In the genomic region with DNA sequence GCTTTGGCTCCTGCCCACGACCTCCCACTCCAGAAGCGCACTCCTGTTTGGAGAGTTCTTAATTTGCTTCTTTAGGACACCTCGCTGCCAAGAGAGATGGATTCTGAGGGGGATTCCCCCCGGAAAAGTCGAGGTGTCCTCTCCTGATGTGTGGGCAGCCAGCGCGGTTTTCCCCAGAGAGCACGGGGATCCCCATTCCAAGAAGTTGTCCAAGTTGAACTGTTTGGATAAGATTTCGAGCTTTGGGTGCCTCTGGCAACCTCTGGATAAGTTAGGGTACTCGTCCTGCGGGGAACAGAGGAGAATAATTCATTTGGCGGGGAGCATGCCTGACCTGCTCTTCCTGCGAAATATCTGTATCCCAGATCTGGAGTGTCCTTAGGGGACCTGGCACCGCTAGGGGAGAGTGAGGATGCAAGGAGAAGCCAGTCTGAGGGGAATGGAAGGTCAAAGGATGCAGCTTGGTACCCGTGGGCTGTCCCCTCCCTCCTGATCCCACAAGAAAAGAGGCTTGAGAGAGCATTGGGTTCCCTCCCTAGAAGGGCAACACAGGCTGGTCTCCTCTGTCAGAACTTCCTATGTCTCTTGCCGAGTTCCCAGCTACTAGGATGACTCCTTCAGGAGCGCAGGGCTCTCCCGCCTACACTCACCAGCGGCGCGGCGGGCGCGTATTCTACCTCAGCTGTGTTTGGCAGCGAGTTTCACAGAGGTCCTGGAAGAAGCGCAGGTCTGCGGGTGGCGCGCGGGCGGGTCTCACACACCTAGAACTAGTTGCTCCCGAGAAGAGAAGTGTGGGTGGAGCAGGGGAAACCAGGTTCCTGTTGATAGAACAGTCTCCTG, we compare ENCODE assay signal across 9 mouse cellular contexts. TPM values are rescaled to one million over a fixed set of nuclear protein-coding genes. Genes with fewer than 3 reads are reported as not detected.
DNase-seq lines count a peak whose midpoint lies in the region; ATAC-seq lines count a peak whose summit lies in the region.
"Had no signal": no experiment of that assay in that cellular context is flagged by ENCODE, and none has a peak within 500 bp of the region (broad histone marks: within the 10 kb centered on the region; RNA-seq: fewer than 3 reads in every experiment).

No protein-coding gene starts in this region.

- ATAC-seq in cerebellum, adult (ENCODE audit: insufficient number of reproducible peaks, low FRiP score, low TSS enrichment): peak; percentile 12; the same call in 1 of the 2 replicates
- no peak for ATAC-seq in hindbrain, embryonic 15.5 days (ENCODE audit: low FRiP score, low read depth)
- no peak for ATAC-seq in neural tube, embryonic 12.5 days (ENCODE audit: low FRiP score, low read depth)
- ATAC-seq in megakaryocyte-erythroid progenitor cell, adult 5-6 weeks (replicated peaks; ENCODE audit: low FRiP score, low TSS enrichment, poor library complexity, severe bottlenecking): no peak
- ATAC-seq in CD4-positive, CD25-positive, alpha-beta regulatory T cell, adult 4 months: no peak

- H3K9me3 ChIP-seq in hindbrain, embryonic 15.5 days: no peaks in the 10 kb centered on the region
- H3K9me3 ChIP-seq in neural tube, embryonic 12.5 days: no peaks in the 10 kb centered on the region

- peak overlapping the region; percentile 70 for H3K9ac ChIP-seq in hindbrain, embryonic 15.5 days
- peak overlapping the region; percentile 60 for H3K9ac ChIP-seq in neural tube, embryonic 12.5 days

- peak overlapping the region; percentile 69 for H3K4me2 ChIP-seq in hindbrain, embryonic 15.5 days
- H3K4me2 ChIP-seq in neural tube, embryonic 12.5 days (replicated peaks): peak overlapping the region; percentile 69

- WGBS in hindbrain, embryonic 15.5 days: under 1% methylated on average over 32 of the region's 32 CpGs
- WGBS in neural tube, embryonic 12.5 days: 1% methylated on average over 32 of the region's 32 CpGs

- no peaks in the 10 kb centered on the region for H3K27me3 ChIP-seq in hindbrain, embryonic 15.5 days
- H3K27me3 ChIP-seq in neural tube, embryonic 12.5 days (replicated peaks): peaks cover 27% of the 10 kb centered on the region

- H3K27ac ChIP-seq in hindbrain, embryonic 15.5 days (replicated peaks): no peak overlapping the region
- H3K27ac ChIP-seq in neural tube, embryonic 12.5 days: no peak overlapping the region
- H3K27ac ChIP-seq: kidney, postnatal 0 days had no signal

- H3K36me3 ChIP-seq in hindbrain, embryonic 15.5 days: no peaks in the 10 kb centered on the region
- H3K36me3 ChIP-seq in neural tube, embryonic 12.5 days: no peaks in the 10 kb centered on the region

- peaks cover 19% of the 10 kb centered on the region for H3K4me1 ChIP-seq in hindbrain, embryonic 15.5 days (replicated peaks)
- peaks cover 21% of the 10 kb centered on the region for H3K4me1 ChIP-seq in neural tube, embryonic 12.5 days

- peak overlapping the region; percentile 73 for H3K4me3 ChIP-seq in hindbrain, embryonic 15.5 days
- H3K4me3 ChIP-seq in neural tube, embryonic 12.5 days: peak overlapping the region; percentile 49

- peak; percentile 11 for DNase-seq in embryo, embryonic 11 days
- no peak for DNase-seq in testis, postnatal 10 days (ENCODE audit: low spot score)
- DNase-seq in kidney, postnatal 36 days: no peak

RNA-seq across cellular contexts. Expression of gene Pcsk2, which starts 1.5 kb away (rescaled TPM):
- 22.4 and 24.5 TPM in 2 replicates for polyA plus RNA-seq in hindbrain, embryonic 15.5 days (2015; fragmentation: Nextera tagmentation; extraction: Ambion mirVana)
- polyA plus RNA-seq in neural tube, embryonic 12.5 days (2016; fragmentation: Nextera tagmentation; extraction: Ambion mirVana): 10.1 and 12.3 TPM in 2 replicates
- total RNA-seq in megakaryocyte-erythroid progenitor cell, adult 5-6 weeks (2014; fragmentation: Nextera tagmentation): not detected in 2 replicates
- not detected in 2 replicates for total RNA-seq in megakaryocyte-erythroid progenitor cell, adult 5-6 weeks (2017)
- under 1 TPM in 1 of 2 experiments, not detected in 1; 0.07 TPM for polyA plus RNA-seq in CD4-positive, CD25-positive, alpha-beta regulatory T cell, adult 4 months (2017; shearing (Covaris generic))

Comparison
In these comparisons a context has a peak if more than half of its experiments do, and no peak if none do; other contexts are left out.
1. RNA of gene Pcsk2, which starts 1.5 kb away (polyA plus RNA-seq): 22.4 to 24.5 TPM in hindbrain, embryonic 15.5 days and 10.1 to 12.3 TPM in neural tube, embryonic 12.5 days; 0.07 TPM in CD4-positive, CD25-positive, alpha-beta regulatory T cell, adult 4 months; every median in the first group is over 10 times any median in the second.